ENCODE assay signal across 17 mouse cellular contexts in the genomic region with DNA sequence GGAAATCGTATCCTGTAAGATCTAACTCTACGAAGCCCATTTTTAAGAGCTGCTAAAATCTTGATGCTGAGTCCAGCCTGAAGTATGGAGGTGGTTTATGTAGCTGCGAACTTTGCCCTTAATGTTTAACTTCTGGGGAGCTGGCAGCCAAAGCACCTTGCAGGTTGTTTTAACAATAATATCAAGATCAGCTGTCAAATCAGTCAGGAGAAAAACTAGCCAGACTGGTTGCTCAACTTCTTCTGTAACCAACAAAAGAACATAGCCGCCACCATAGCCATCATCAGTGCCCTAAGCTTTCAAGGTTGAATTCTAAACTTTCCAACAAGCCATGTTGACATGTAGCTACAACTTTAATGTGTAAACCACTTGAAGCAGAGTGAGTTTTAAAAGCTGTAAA.
DNase-seq lines count a peak whose midpoint lies in the region; ATAC-seq lines count a peak whose summit lies in the region.
"Had no signal": no experiment of that assay in that cellular context is flagged by ENCODE, and none has a peak within 500 bp of the region (broad histone marks: within the 10 kb centered on the region; RNA-seq: fewer than 3 reads in every experiment).

No protein-coding gene starts in this region.

- H3K27me3 ChIP-seq in kidney, embryonic 14.5 days (ENCODE audit: control insufficient read depth, insufficient read depth, low read length) = no peaks in the 10 kb centered on the region
- no peaks in the 10 kb centered on the region for H3K27me3 ChIP-seq in midbrain, embryonic 13.5 days
- H3K27me3 ChIP-seq: CH12.LX; embryonic facial prominence, embryonic 15.5 days; heart, embryonic 15.5 days had no signal

- no peak overlapping the region for H3K4me2 ChIP-seq in kidney, embryonic 14.5 days (replicated peaks; ENCODE audit: low read depth, low read length)
- no peak overlapping the region for H3K4me2 ChIP-seq in midbrain, embryonic 13.5 days (replicated peaks)
- H3K4me2 ChIP-seq: embryonic facial prominence, embryonic 15.5 days; heart, embryonic 15.5 days had no signal

- peak; percentile 19 for DNase-seq in embryo, embryonic 11 days
- peak; percentile 52 for DNase-seq in forelimb bud, embryonic 11.5 days (ENCODE audit: low read depth, low spot score)
- peak; percentile 4 for DNase-seq in lung, postnatal 10 days
- DNase-seq in cerebellum, adult 18-20 months = no peak
- no peak for DNase-seq in thymus, postnatal 25 days
- DNase-seq: adrenal gland, postnatal 14 days; cerebellum, adult 11 months; forebrain, postnatal 0 days; gastrocnemius, postnatal 36 days; layer of hippocampus, postnatal 36 days; spleen, adult 18-20 months had no signal

- peak overlapping the region; percentile 53; the same call in 1 of the 2 replicates for H3K27ac ChIP-seq in kidney, embryonic 14.5 days (ENCODE audit: low read depth, low read length)
- H3K27ac ChIP-seq in midbrain, embryonic 13.5 days = no peak overlapping the region
- H3K27ac ChIP-seq: embryonic facial prominence, embryonic 15.5 days; heart, embryonic 15.5 days had no signal

- no peaks in the 10 kb centered on the region for H3K36me3 ChIP-seq in kidney, embryonic 14.5 days (ENCODE audit: control insufficient read depth, insufficient read depth, low read length)
- no peaks in the 10 kb centered on the region for H3K36me3 ChIP-seq in midbrain, embryonic 13.5 days
- H3K36me3 ChIP-seq: embryonic facial prominence, embryonic 15.5 days; heart, embryonic 15.5 days had no signal

- ATAC-seq in kidney, embryonic 14.5 days (ENCODE audit: low FRiP score, low TSS enrichment) = peak; percentile 35; the same call in 1 of the 2 replicates
- no peak for ATAC-seq in midbrain, embryonic 13.5 days
- ATAC-seq: forebrain, postnatal 0 days; hindbrain, embryonic 16.5 days had no signal

- WGBS in kidney, embryonic 14.5 days = 33% methylated on average over 4 of the region's 4 CpGs
- 85% methylated on average over 4 of the region's 4 CpGs for WGBS in midbrain, embryonic 13.5 days

- H3K4me1 ChIP-seq in kidney, embryonic 14.5 days (ENCODE audit: control insufficient read depth, insufficient read depth, low read length) = no peaks in the 10 kb centered on the region
- H3K4me1 ChIP-seq in midbrain, embryonic 13.5 days (replicated peaks) = no peaks in the 10 kb centered on the region; the same call in 1 of the 2 replicates
- H3K4me1 ChIP-seq: embryonic facial prominence, embryonic 15.5 days; heart, embryonic 15.5 days had no signal

- H3K9me3 ChIP-seq in kidney, embryonic 14.5 days (ENCODE audit: control insufficient read depth, low read length) = no peaks in the 10 kb centered on the region
- no peaks in the 10 kb centered on the region for H3K9me3 ChIP-seq in midbrain, embryonic 13.5 days
- H3K9me3 ChIP-seq: embryonic facial prominence, embryonic 15.5 days; heart, embryonic 15.5 days had no signal

- H3K9ac ChIP-seq in kidney, embryonic 14.5 days (ENCODE audit: low read depth, low read length) = no peak overlapping the region
- no peak overlapping the region for H3K9ac ChIP-seq in midbrain, embryonic 13.5 days (replicated peaks)
- H3K9ac ChIP-seq: embryonic facial prominence, embryonic 15.5 days; forebrain, postnatal 0 days; heart, embryonic 15.5 days had no signal

- H3K4me3 ChIP-seq in kidney, embryonic 14.5 days (ENCODE audit: low read length) = no peak overlapping the region
- no peak overlapping the region for H3K4me3 ChIP-seq in midbrain, embryonic 13.5 days (replicated peaks)
- H3K4me3 ChIP-seq: embryonic facial prominence, embryonic 15.5 days; heart, embryonic 15.5 days had no signal

Comparison
In these comparisons a context has a peak if more than half of its experiments do, and no peak if none do; other contexts are left out.
1. DNase-seq: peak in embryo, embryonic 11 days (single experiment), forelimb bud, embryonic 11.5 days (single experiment) and lung, postnatal 10 days (single experiment); none in cerebellum, adult 18-20 months (0 of 2) and thymus, postnatal 25 days (single experiment).